19 mouse cellular contexts compared by ENCODE assay signal in genomic region chr2:18071947-18072346, GRCm38 (mm10). TPM values are rescaled to one million over a fixed set of nuclear protein-coding genes. Genes with fewer than 3 reads are reported as not detected.
"Had no signal": no experiment of that assay in that cellular context is flagged by ENCODE, and none has a peak within 500 bp of the region (broad histone marks: within the 10 kb centered on the region; RNA-seq: fewer than 3 reads in every experiment).

No protein-coding gene starts in this region.

- H3K4me3 ChIP-seq: midbrain, embryonic 10.5 days; midbrain, embryonic 12.5 days; myocyte; neural tube, embryonic 13.5 days; neural tube, embryonic 15.5 days had no signal

- H3K9me3 ChIP-seq: midbrain, embryonic 10.5 days; midbrain, embryonic 12.5 days; neural tube, embryonic 13.5 days; neural tube, embryonic 15.5 days had no signal

- H3K27me3 ChIP-seq: midbrain, embryonic 12.5 days; neural tube, embryonic 13.5 days; neural tube, embryonic 15.5 days had no signal

- DNase-seq: lung, embryonic 14.5 days; lung, postnatal 10 days; lung, postnatal 4 days; midbrain, embryonic 14.5 days; retina, postnatal 1 day; right cerebral cortex, adult 18-20 months; right cerebral cortex, postnatal 25 days; right cerebral cortex, postnatal 4 days; spleen, adult 18-20 months; thymus, adult 18-20 months; thymus, postnatal 14 days; thymus, postnatal 36 days had no signal

- H3K4me2 ChIP-seq: lung, embryonic 14.5 days; midbrain, embryonic 12.5 days; neural tube, embryonic 13.5 days; neural tube, embryonic 15.5 days had no signal

- H3K9ac ChIP-seq: lung, embryonic 14.5 days; midbrain, embryonic 12.5 days; neural tube, embryonic 13.5 days; neural tube, embryonic 15.5 days had no signal

- ATAC-seq: midbrain, embryonic 16.5 days had no signal

- H3K4me1 ChIP-seq: midbrain, embryonic 12.5 days; neural tube, embryonic 15.5 days had no signal

- H3K27ac ChIP-seq: midbrain, embryonic 10.5 days; midbrain, embryonic 12.5 days; neural tube, embryonic 13.5 days; neural tube, embryonic 15.5 days had no signal

RNA-seq across cellular contexts. Expression of gene Skida1, which starts 23.1 kb away (rescaled TPM):
- total RNA-seq: megakaryocyte-erythroid progenitor cell, adult 5-6 weeks had no signal

RNA-seq across cellular contexts. Expression of gene A930004D18Rik, which starts 34.4 kb away (rescaled TPM):
- total RNA-seq: megakaryocyte-erythroid progenitor cell, adult 5-6 weeks had no signal
